ENCODE assay signal across 18 mouse cellular contexts in the genomic region with DNA sequence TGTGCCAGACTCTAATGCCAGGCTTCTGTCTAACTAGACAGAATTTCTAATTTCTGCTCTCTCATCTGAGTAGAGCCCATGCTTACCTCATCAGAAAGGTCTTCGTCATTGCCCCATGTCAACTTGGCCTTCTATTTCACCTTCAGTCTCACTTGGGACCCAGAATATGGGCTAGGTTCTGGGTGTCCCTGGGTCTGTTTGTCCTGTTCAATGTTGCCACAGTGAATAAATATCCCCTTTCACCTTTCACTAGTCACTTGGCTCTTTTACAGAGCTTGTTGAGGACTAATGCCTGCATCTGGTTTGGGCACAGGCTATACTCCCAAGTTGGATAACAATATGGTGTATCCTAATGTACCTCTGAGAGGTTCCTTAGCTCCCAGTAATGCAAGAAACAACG. TPM values are rescaled to one million over a fixed set of nuclear protein-coding genes. Genes with fewer than 3 reads are reported as not detected.
"Had no signal": no experiment of that assay in that cellular context is flagged by ENCODE, and none has a peak within 500 bp of the region (broad histone marks: within the 10 kb centered on the region; RNA-seq: fewer than 3 reads in every experiment).

No protein-coding gene starts in this region.

- H3K9me3 ChIP-seq: neural tube, embryonic 13.5 days; neural tube, embryonic 15.5 days; stomach, embryonic 15.5 days had no signal

- H3K36me3 ChIP-seq: neural tube, embryonic 13.5 days; neural tube, embryonic 15.5 days; stomach, embryonic 15.5 days had no signal

- H3K9ac ChIP-seq: neural tube, embryonic 13.5 days; neural tube, embryonic 15.5 days; stomach, embryonic 15.5 days had no signal

- H3K27me3 ChIP-seq: neural tube, embryonic 13.5 days; neural tube, embryonic 15.5 days; stomach, embryonic 15.5 days had no signal

- H3K4me1 ChIP-seq: neural tube, embryonic 13.5 days; neural tube, embryonic 15.5 days; stomach, embryonic 15.5 days had no signal

- DNase-seq: retina, postnatal 1 day; right cerebral cortex, adult 18-20 months; right cerebral cortex, postnatal 14 days; right cerebral cortex, postnatal 25 days; right cerebral cortex, postnatal 4 days; spleen, adult 18-20 months; thymus, adult 18-20 months; thymus, adult 2 months; thymus, postnatal 14 days; thymus, postnatal 25 days; thymus, postnatal 36 days; thymus, postnatal 4 days had no signal

- H3K4me3 ChIP-seq: neural tube, embryonic 13.5 days; neural tube, embryonic 15.5 days; stomach, embryonic 15.5 days had no signal

- H3K27ac ChIP-seq: neural tube, embryonic 13.5 days; neural tube, embryonic 15.5 days; stomach, embryonic 15.5 days; stomach, postnatal 0 days had no signal

- H3K4me2 ChIP-seq: neural tube, embryonic 13.5 days; neural tube, embryonic 15.5 days; stomach, embryonic 15.5 days had no signal

RNA-seq across cellular contexts. Expression of gene Dcdc2a, which starts 16.3 kb away (rescaled TPM):
- total RNA-seq: neutrophil, adult 5-6 weeks had no signal
- polyA plus RNA-seq: small intestine, adult 2 months had no signal
